Mouse (Mus musculus) fibroblast of lung, adult 2 months (primary cell): ENCODE data around the gene Rfx5.

ENCODE experiments used
- DNase-seq: peaks from one replicate; pipeline ENCODE4 v3.0.0-alpha.2; 2011; ENCODE audit warnings: low read depth

Gene Rfx5

GRCm38 (mm10) chr3:94989159-94989761 lies 35.4 kb downstream of the Rfx5 start:
- peak; percentile 60 for DNase-seq

DNA sequence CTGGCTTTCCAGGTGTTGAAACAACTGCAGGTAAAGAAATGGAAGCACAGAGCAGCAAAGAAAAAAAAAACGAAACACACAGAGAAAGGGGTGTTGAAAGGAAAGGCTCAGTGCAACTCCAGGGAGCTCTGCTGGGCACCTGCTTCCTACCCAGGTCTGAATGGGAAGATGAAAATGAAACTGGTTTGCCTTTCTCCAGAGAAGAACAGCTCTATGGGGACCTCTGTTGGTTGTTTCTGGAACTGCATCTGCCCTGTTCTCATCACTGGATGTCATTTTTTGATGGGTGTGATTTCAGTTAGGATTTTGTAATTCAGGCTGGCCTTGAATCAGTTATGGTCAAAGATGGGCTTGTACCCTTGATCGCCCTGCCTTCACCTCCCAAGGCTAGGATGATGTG lies 43.1 kb downstream of the Rfx5 start:
- peak; percentile 40 for DNase-seq

- no peak for DNase-seq
These were observed 48.7 kb downstream of the Rfx5 start for GRCm38 (mm10) chr3:95002569-95002968.

DNA sequence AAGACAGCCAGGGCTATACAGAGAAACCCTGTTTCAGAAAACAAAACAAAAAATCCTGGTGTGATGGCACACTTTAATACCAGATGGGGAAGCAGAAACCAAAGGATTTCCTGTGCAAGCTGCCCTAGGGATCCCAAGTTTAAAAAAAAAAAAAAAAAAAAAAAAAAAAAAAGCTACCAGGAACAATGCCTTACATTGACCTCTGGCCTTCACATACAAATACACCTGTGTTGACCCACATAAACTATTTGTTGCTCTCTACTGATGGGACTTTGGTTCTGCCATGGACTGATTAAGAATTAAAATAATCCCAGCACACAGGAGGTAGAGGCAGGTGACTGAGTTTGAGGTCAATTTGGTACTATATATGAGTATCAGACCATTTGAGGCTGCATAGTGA lies 49.4 kb downstream of the Rfx5 start:
- DNase-seq: no peak

GRCm38 (mm10) chr3:95005651-95006050 lies 51.8 kb downstream of the Rfx5 start:
- no peak for DNase-seq

- no peak for DNase-seq
These were observed 53.8 kb downstream of the Rfx5 start for GRCm38 (mm10) chr3:95007706-95008105.

GRCm38 (mm10) chr3:95010396-95010795 lies 56.5 kb downstream of the Rfx5 start:
- no peak for DNase-seq
